Mouse (Mus musculus): Measurements from ENCODE around the gene Mkrn2os. TPM values are rescaled to one million over a fixed set of nuclear protein-coding genes. Genes with fewer than 3 reads are reported as not detected.

The Mkrn2os gene
- total and polyA plus RNA-seq, 3 experiments: not detected

DNA sequence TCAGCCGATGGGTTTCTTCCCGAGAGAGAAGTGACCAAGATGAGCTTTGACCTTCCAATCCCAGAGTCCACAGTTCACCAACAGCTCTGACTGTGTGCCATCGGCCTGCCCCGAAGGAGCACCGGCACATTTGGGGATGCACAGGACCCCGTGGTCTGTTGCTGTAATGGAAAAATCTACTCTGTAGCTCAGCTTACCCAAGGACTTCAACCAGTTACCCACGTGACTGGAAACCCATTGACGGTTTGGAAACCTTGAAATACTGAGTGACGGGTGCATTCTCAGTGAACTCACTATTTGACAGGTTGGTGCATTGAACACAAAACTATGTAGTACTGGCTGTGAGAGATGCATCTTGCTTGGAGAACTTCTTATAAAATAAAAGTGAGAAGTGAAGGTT lies 14.4 kb downstream of the Mkrn2os start:
- Histone ChIP-seq H3K9me3 (replicated peaks; ENCODE audit: low read length) (no peaks in the 10 kb centered on the region), H3K27me3 (replicated peaks) (no peaks in the 10 kb centered on the region), H3K4me2 (ENCODE audit: insufficient read depth, low read depth, poor library complexity, severe bottlenecking) (no peak overlapping the region), H3K4me1 (ENCODE audit: control insufficient read depth in 1 of 2, insufficient read depth in 2 of 2) (peaks cover 24 to 63% of the 10 kb centered on the region in 2 experiments), H3K4me3 (replicated peaks in 1 of 3; ENCODE audit: low read depth in 2 of 3, low read length in 2 of 3, poor library complexity in 1 of 3) (no peak overlapping the region), H3K79me2 (replicated peaks; ENCODE audit: control insufficient read depth, extremely low read depth, insufficient read depth, poor library complexity, severe bottlenecking) (no peaks in the 10 kb centered on the region), H3K9ac (ENCODE audit: insufficient read depth, low read depth) (no peak overlapping the region), H3K27ac (ENCODE audit: insufficient read depth, low read depth) (no peak overlapping the region), H3K36me3 (replicated peaks in 1 of 2; ENCODE audit: control insufficient read depth in 1 of 2, insufficient read depth in 1 of 2, low read length in 1 of 2) (peaks cover 22 to 68% of the 10 kb centered on the region in 2 experiments)
- peak; percentile 51 for DNase-seq (ENCODE audit: extremely low read depth)
- dilution Hi-C loops (cut with MboI; ENCODE audit: extremely low pct_ligation_motif_present, extremely low pct_unique_long_range_greater_than_20kb, low sequenced_read_pairs): no loop called here
- TF ChIP-seq USF2 (conservative IDR thresholded peaks at IDR 0.05; ENCODE audit: low read depth, low read length) (peak; percentile 72), USF1 (IDR thresholded peaks at IDR 0.05; ENCODE audit: low read depth, low read length) (peak; percentile 73), MYC (IDR thresholded peaks at IDR 0.05; ENCODE audit: low read depth, low read length) (no peak), TCF12 (IDR thresholded peaks at IDR 0.05; ENCODE audit: low read depth, low read length) (no peak), CHD1 (IDR thresholded peaks at IDR 0.05; ENCODE audit: low read depth, low read length) (no peak), MEF2A (IDR thresholded peaks at IDR 0.05; ENCODE audit: borderline replicate concordance, low read depth, low read length) (no peak), E2F4 (IDR thresholded peaks at IDR 0.05; ENCODE audit: insufficient replicate concordance, low read depth, low read length) (no peak), MAX (IDR thresholded peaks at IDR 0.05; ENCODE audit: low read length) (peak; percentile 38; the same call in 1 of the 2 replicates), ZNF384 (IDR thresholded peaks at IDR 0.05; ENCODE audit: low read depth, low read length) (no peak), IRF4 (IDR thresholded peaks at IDR 0.05; ENCODE audit: low read depth, low read length) (peak; percentile 8; the same call in 1 of the 2 replicates), BHLHE40 (IDR thresholded peaks at IDR 0.05; ENCODE audit: low read depth, low read length) (peak; percentile 78), TBP (conservative IDR thresholded peaks at IDR 0.05; ENCODE audit: low read depth, low read length) (no peak), ETS1 (conservative IDR thresholded peaks at IDR 0.05; ENCODE audit: low read depth, low read length) (peak; percentile 83)
- in situ Hi-C loops (cut with MboI; ENCODE audit: low pct_ligation_motif_present, low pct_unique_long_range_greater_than_20kb, low sequenced_read_pairs): no loop called here

DNA sequence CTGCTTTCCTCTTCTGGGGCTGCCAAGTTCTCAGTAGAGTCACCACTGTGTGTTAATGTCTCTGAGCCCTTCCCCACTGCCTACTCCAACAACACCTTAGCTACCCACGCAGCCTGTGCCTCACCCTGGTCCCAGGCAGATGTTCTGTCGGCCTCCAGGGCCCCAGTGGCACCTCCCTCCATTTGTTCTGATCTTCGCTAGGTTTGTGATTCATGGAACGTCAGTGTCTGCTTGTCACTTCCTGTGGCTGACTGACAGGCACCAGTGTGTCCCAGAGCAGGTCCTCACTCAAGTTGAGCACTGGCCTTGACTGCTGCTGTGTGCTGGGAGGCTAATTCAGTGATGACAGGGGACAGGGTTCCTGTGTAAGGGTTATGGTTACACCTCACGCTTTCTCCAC lies 15.0 kb downstream of the Mkrn2os start:
- in situ Hi-C loops (cut with MboI; ENCODE audit: low pct_ligation_motif_present, low pct_unique_long_range_greater_than_20kb, low sequenced_read_pairs): no loop called here
- DNase-seq (ENCODE audit: extremely low read depth): no peak
- dilution Hi-C loops (cut with MboI; ENCODE audit: extremely low pct_ligation_motif_present, extremely low pct_unique_long_range_greater_than_20kb, low sequenced_read_pairs): no loop called here
- peaks cover 21 to 60% of the 10 kb centered on the region in 2 experiments for H3K4me1 ChIP-seq (ENCODE audit: control insufficient read depth in 1 of 2, insufficient read depth in 2 of 2)
- H3K27ac ChIP-seq (ENCODE audit: insufficient read depth, low read depth): peak overlapping the region; percentile 26; the same call in 1 of the 2 replicates
- H3K4me3 ChIP-seq (replicated peaks in 1 of 3; ENCODE audit: low read depth in 2 of 3, low read length in 2 of 3, poor library complexity in 1 of 3): no peak overlapping the region
- H3K9me3 ChIP-seq (replicated peaks; ENCODE audit: low read length): no peaks in the 10 kb centered on the region
- TF ChIP-seq IRF4 (IDR thresholded peaks at IDR 0.05; ENCODE audit: low read depth, low read length) (no peak), ETS1 (conservative IDR thresholded peaks at IDR 0.05; ENCODE audit: low read depth, low read length) (no peak), MXI1 (IDR thresholded peaks at IDR 0.05; ENCODE audit: low read depth, low read length) (no peak), POLR2AphosphoS2 (IDR thresholded peaks at IDR 0.05; ENCODE audit: low read depth, low read length) (no peak), CHD2 (IDR thresholded peaks at IDR 0.05; ENCODE audit: low read length) (no peak), ZKSCAN1 (IDR thresholded peaks at IDR 0.05; ENCODE audit: borderline replicate concordance, low read depth, low read length) (no peak), KAT2A (IDR thresholded peaks at IDR 0.05; ENCODE audit: insufficient replicate concordance, low read length) (no peak), RCOR1 (conservative IDR thresholded peaks at IDR 0.05; ENCODE audit: low read depth, low read length) (no peak), POLR2A (IDR thresholded peaks at IDR 0.05; ENCODE audit: low read depth, low read length) (no peak), EP300 (IDR thresholded peaks at IDR 0.05; ENCODE audit: low read length) (no peak), JUN (IDR thresholded peaks at IDR 0.05; ENCODE audit: insufficient read depth, low read depth, low read length) (no peak), MEF2A (IDR thresholded peaks at IDR 0.05; ENCODE audit: borderline replicate concordance, low read depth, low read length) (no peak), BHLHE40 (IDR thresholded peaks at IDR 0.05; ENCODE audit: low read depth, low read length) (no peak), USF1 (IDR thresholded peaks at IDR 0.05; ENCODE audit: low read depth, low read length) (no peak), ZNF384 (IDR thresholded peaks at IDR 0.05; ENCODE audit: low read depth, low read length) (no peak), E2F4 (IDR thresholded peaks at IDR 0.05; ENCODE audit: insufficient replicate concordance, low read depth, low read length) (no peak)
- H3K27me3 ChIP-seq (replicated peaks): no peaks in the 10 kb centered on the region
- H3K4me2 ChIP-seq (ENCODE audit: insufficient read depth, low read depth, poor library complexity, severe bottlenecking): no peak overlapping the region
- no peaks in the 10 kb centered on the region for H3K79me2 ChIP-seq (replicated peaks; ENCODE audit: control insufficient read depth, extremely low read depth, insufficient read depth, poor library complexity, severe bottlenecking)
- no peak overlapping the region for H3K9ac ChIP-seq (ENCODE audit: insufficient read depth, low read depth)
- peaks cover 22 to 73% of the 10 kb centered on the region in 2 experiments for H3K36me3 ChIP-seq (replicated peaks in 1 of 2; ENCODE audit: control insufficient read depth in 1 of 2, insufficient read depth in 1 of 2, low read length in 1 of 2)
